Mouse (Mus musculus) MEL (cell line): ENCODE data around the gene Lmx1b.

ENCODE experiments used
- CTCF ChIP-seq, 3 experiments: IDR thresholded peaks in 2 of 3; conservative IDR thresholded peaks in 1 of 3; 2 replicates each; pipeline ENCODE4 v1.5.1; 2011 to 2012; ENCODE audit warnings: low read length in 3 of 3, low read depth in 2 of 3, mild to moderate bottlenecking in 2 of 3, improper control_type of control experiment in 1 of 3, inconsistent platforms in 1 of 3, mixed read lengths in 1 of 3, moderate library complexity in 1 of 3; ENCODE audit not compliant: control insufficient read depth in 1 of 3, insufficient read depth in 1 of 3, poor library complexity in 1 of 3, severe bottlenecking in 1 of 3
- MAX ChIP-seq: IDR thresholded peaks from 2 replicates; pipeline ENCODE4 v1.6.1; 2011; ENCODE audit warnings: low read length, improper control_type of control experiment
- ZMIZ1 ChIP-seq: IDR thresholded peaks from 2 replicates; pipeline ENCODE4 v1.6.1; 2012; ENCODE audit warnings: low read depth, mild to moderate bottlenecking, inconsistent platforms, low read length, improper control_type of control experiment, moderate library complexity

- TF ChIP-seq ZMIZ1, result no peak
- no peak for TF ChIP-seq MAX
- no peak for TF ChIP-seq CTCF (IDR thresholded peaks at IDR 0.05 in 2 of 3, conservative IDR thresholded peaks at IDR 0.05 in 1 of 3; ENCODE audit: control insufficient read depth in 1 of 3, insufficient read depth in 1 of 3, low read depth in 2 of 3, low read length in 3 of 3, poor library complexity in 1 of 3, severe bottlenecking in 1 of 3)
Observed at GRCm38 (mm10) chr2:33515431-33515830, 124.9 kb downstream of the Lmx1b start.
